Mouse (Mus musculus): ENCODE results near the gene Itgb4. TPM values are rescaled to one million over a fixed set of nuclear protein-coding genes. Genes with fewer than 3 reads are reported as not detected.

Itgb4 gene
- total and polyA plus RNA-seq, 3 experiments, result 0.69 to 0.85 TPM; not detected in 1

DNA sequence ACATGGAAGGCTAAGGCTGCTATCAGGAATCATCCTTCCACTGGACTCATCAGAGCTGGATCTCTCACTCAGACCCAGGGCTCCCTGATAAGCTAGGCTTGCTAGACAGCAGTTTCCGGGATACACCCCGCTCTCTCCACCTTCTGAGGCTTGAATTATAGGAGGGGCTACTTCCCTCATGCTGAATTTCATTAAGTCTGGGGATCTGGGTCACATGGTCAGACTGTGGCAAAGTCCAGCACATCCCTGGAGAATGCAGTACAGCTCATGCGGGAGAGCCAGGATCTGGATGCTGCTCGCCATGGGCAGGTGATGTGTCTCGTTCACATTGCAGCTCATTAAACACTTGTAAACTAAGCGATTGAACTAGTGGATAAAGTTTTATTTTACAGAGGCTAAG lies 3.5 kb upstream of the Itgb4 start:
- no peaks in the 10 kb centered on the region for H3K9me3 ChIP-seq (replicated peaks; ENCODE audit: insufficient read depth, low read length)
- no peak for TF ChIP-seq NELFE (IDR thresholded peaks at IDR 0.05; ENCODE audit: low read depth, low read length)
- TF ChIP-seq GABPA (IDR thresholded peaks at IDR 0.05; ENCODE audit: low read depth, low read length), result no peak
- peak; percentile 46; the same call in 1 of the 2 replicates for TF ChIP-seq USF1 (IDR thresholded peaks at IDR 0.05; ENCODE audit: low read depth, low read length)
- no peak for DNase-seq (ENCODE audit: low read depth, low spot score)
- H3K27ac ChIP-seq (ENCODE audit: control insufficient read depth, low read depth, low read length), result no peak overlapping the region
- H3K79me2 ChIP-seq (ENCODE audit: control insufficient read depth, insufficient read depth, low read length, poor library complexity), result no peaks in the 10 kb centered on the region
- H3K27me3 ChIP-seq (ENCODE audit: control insufficient read depth in 1 of 2, insufficient read depth in 2 of 2, low read length in 2 of 2), result no peaks in the 10 kb centered on the region
- no peak overlapping the region for H3K4me3 ChIP-seq (ENCODE audit: control insufficient read depth in 1 of 2, insufficient read depth in 1 of 2, low read depth in 2 of 2, low read length in 2 of 2)
- H3K4me1 ChIP-seq (ENCODE audit: control insufficient read depth in 1 of 2, insufficient read depth in 2 of 2, low read length in 2 of 2), result peaks cover 0 to 14% of the 10 kb centered on the region in 2 experiments; a peak in 3 of 4 replicates
- no peak overlapping the region for H3K9ac ChIP-seq (ENCODE audit: control insufficient read depth, low read depth, low read length, poor library complexity, severe bottlenecking)
- peaks cover 0 to 10% of the 10 kb centered on the region in 2 experiments; a peak in 2 of 4 replicates for H3K36me3 ChIP-seq (ENCODE audit: control insufficient read depth in 1 of 2, insufficient read depth in 2 of 2, low read length in 2 of 2)

DNA sequence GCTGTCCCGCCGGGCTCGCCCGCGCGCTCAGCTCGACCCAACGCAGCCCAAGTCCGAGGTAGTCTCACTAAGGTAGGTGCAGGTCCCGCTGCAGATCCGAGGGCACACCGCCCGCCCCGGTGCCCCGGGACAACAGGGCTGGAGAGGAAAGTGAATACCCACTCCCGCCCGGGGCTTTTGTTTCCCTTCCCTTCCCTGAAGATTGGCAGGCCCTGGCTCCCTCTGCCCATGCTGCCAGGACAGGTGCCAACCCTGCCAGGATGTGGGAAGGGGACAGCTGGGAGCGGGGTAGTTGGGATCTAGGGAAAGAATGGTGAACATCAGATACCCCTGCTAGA lies 543 bp downstream of the Itgb4 start:
- no peak overlapping the region for H3K4me3 ChIP-seq (ENCODE audit: control insufficient read depth in 1 of 2, insufficient read depth in 1 of 2, low read depth in 2 of 2, low read length in 2 of 2)
- H3K36me3 ChIP-seq (ENCODE audit: control insufficient read depth in 1 of 2, insufficient read depth in 2 of 2, low read length in 2 of 2), result no peaks in the 10 kb centered on the region

DNA sequence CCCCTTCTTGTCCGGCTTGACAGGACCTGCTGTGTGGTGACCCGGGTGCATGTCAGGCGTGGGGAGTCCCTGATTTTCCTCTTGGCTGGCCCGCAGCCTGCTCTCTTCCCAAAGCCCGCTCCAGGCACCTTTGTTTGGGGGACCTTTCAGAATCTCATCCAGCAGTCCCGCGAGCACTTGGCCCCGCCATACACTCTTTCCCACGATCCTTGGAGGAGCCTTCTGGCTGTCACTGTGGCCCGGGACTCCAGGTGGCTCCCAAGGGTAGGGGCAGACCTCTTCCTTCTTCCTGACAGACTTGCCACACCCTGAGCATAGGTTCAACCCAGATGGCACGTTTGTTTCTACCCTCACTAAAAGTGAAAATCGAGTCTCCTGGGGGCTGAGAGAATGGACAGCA lies 1.0 kb downstream of the Itgb4 start:
- DNase-seq (ENCODE audit: low read depth, low spot score), result no peak

More for the DNA sequence above, 543 bp downstream of the Itgb4 start:
- no peak overlapping the region for H3K27ac ChIP-seq (ENCODE audit: control insufficient read depth, low read depth, low read length)
- TF ChIP-seq NELFE (IDR thresholded peaks at IDR 0.05; ENCODE audit: low read depth, low read length) (no peak), UBTF (IDR thresholded peaks at IDR 0.05; ENCODE audit: borderline replicate concordance, insufficient read depth, low read depth, low read length) (no peak)
- no peak for DNase-seq (ENCODE audit: low read depth, low spot score)
- no peak overlapping the region for H3K9ac ChIP-seq (ENCODE audit: control insufficient read depth, low read depth, low read length, poor library complexity, severe bottlenecking)
- no peaks in the 10 kb centered on the region for H3K9me3 ChIP-seq (replicated peaks; ENCODE audit: insufficient read depth, low read length)
- no peaks in the 10 kb centered on the region for H3K27me3 ChIP-seq (ENCODE audit: control insufficient read depth in 1 of 2, insufficient read depth in 2 of 2, low read length in 2 of 2)
- no peaks in the 10 kb centered on the region for H3K4me1 ChIP-seq (ENCODE audit: control insufficient read depth in 1 of 2, insufficient read depth in 2 of 2, low read length in 2 of 2)
- H3K79me2 ChIP-seq (ENCODE audit: control insufficient read depth, insufficient read depth, low read length, poor library complexity), result no peaks in the 10 kb centered on the region

DNA sequence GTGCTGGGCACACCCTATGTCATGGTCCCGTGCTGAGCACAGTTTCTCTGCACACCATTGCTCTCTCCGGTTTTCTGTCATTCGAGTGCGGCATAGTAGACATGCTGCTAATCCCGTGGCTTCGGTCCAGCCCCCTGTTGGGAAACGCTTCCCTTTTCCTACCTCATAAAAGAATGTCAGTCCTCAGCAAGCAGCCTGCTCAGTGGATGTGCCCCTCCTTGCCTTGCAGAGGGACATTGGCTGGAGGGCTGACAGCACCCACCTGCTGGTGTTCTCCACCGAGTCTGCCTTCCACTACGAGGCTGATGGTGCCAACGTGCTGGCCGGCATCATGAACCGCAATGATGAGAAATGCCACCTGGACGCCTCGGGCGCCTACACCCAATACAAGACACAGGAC lies 8.0 kb downstream of the Itgb4 start:
- no peaks in the 10 kb centered on the region; a peak in 1 of 4 replicates for H3K27me3 ChIP-seq (ENCODE audit: control insufficient read depth in 1 of 2, insufficient read depth in 2 of 2, low read length in 2 of 2)
- no peaks in the 10 kb centered on the region; a peak in 1 of 4 replicates for H3K4me1 ChIP-seq (ENCODE audit: control insufficient read depth in 1 of 2, insufficient read depth in 2 of 2, low read length in 2 of 2)
- no peak overlapping the region for H3K4me3 ChIP-seq (ENCODE audit: control insufficient read depth in 1 of 2, insufficient read depth in 1 of 2, low read depth in 2 of 2, low read length in 2 of 2)
- H3K79me2 ChIP-seq (ENCODE audit: control insufficient read depth, insufficient read depth, low read length, poor library complexity), result no peaks in the 10 kb centered on the region
- H3K9ac ChIP-seq (ENCODE audit: control insufficient read depth, low read depth, low read length, poor library complexity, severe bottlenecking), result no peak overlapping the region
- no peak for DNase-seq (ENCODE audit: low read depth, low spot score)
- TF ChIP-seq BHLHE40 (IDR thresholded peaks at IDR 0.05; ENCODE audit: borderline replicate concordance, low read depth, low read length) (no peak), KAT2A (conservative IDR thresholded peaks at IDR 0.05; ENCODE audit: low read depth, low read length) (no peak), CTCF (IDR thresholded peaks at IDR 0.05 in 2 of 3, conservative IDR thresholded peaks at IDR 0.05 in 1 of 3; ENCODE audit: control insufficient read depth in 1 of 3, insufficient read depth in 1 of 3, low read depth in 2 of 3, low read length in 3 of 3, poor library complexity in 1 of 3, severe bottlenecking in 1 of 3) (no peak), USF2 (IDR thresholded peaks at IDR 0.05; ENCODE audit: borderline replicate concordance in 1 of 2, insufficient read depth in 1 of 2, low read depth in 1 of 2, low read length in 2 of 2) (no peak), ETS1 (IDR thresholded peaks at IDR 0.05; ENCODE audit: low read depth, low read length) (no peak), CHD1 (IDR thresholded peaks at IDR 0.05; ENCODE audit: low read depth, low read length) (no peak), E2F4 (IDR thresholded peaks at IDR 0.05; ENCODE audit: borderline replicate concordance, low read depth, low read length) (no peak), MYB (IDR thresholded peaks at IDR 0.05; ENCODE audit: low read depth, low read length) (no peak), NELFE (IDR thresholded peaks at IDR 0.05; ENCODE audit: low read depth, low read length) (no peak), SIN3A (IDR thresholded peaks at IDR 0.05; ENCODE audit: low read length) (no peak), ZNF384 (IDR thresholded peaks at IDR 0.05; ENCODE audit: low read depth, low read length) (no peak), EP300 (IDR thresholded peaks at IDR 0.05; ENCODE audit: low read depth in 1 of 2, low read length in 2 of 2) (no peak), UBTF (IDR thresholded peaks at IDR 0.05; ENCODE audit: borderline replicate concordance, insufficient read depth, low read depth, low read length) (no peak)
- H3K9me3 ChIP-seq (replicated peaks; ENCODE audit: insufficient read depth, low read length), result no peaks in the 10 kb centered on the region
- H3K27ac ChIP-seq (ENCODE audit: control insufficient read depth, low read depth, low read length), result no peak overlapping the region
- no peaks in the 10 kb centered on the region for H3K36me3 ChIP-seq (ENCODE audit: control insufficient read depth in 1 of 2, insufficient read depth in 2 of 2, low read length in 2 of 2)

More for the DNA sequence above, 1.0 kb downstream of the Itgb4 start:
- no peaks in the 10 kb centered on the region for H3K79me2 ChIP-seq (ENCODE audit: control insufficient read depth, insufficient read depth, low read length, poor library complexity)
- no peaks in the 10 kb centered on the region for H3K4me1 ChIP-seq (ENCODE audit: control insufficient read depth in 1 of 2, insufficient read depth in 2 of 2, low read length in 2 of 2)
- no peak overlapping the region for H3K27ac ChIP-seq (ENCODE audit: control insufficient read depth, low read depth, low read length)
- TF ChIP-seq TBP (IDR thresholded peaks at IDR 0.05; ENCODE audit: low read depth, low read length) (no peak), MAZ (IDR thresholded peaks at IDR 0.05; ENCODE audit: low read depth, low read length) (no peak), CHD2 (IDR thresholded peaks at IDR 0.05; ENCODE audit: low read length) (no peak), MYC (IDR thresholded peaks at IDR 0.05; ENCODE audit: low read depth, low read length) (no peak), USF2 (IDR thresholded peaks at IDR 0.05; ENCODE audit: borderline replicate concordance in 1 of 2, insufficient read depth in 1 of 2, low read depth in 1 of 2, low read length in 2 of 2) (no peak)
- H3K4me3 ChIP-seq (ENCODE audit: control insufficient read depth in 1 of 2, insufficient read depth in 1 of 2, low read depth in 2 of 2, low read length in 2 of 2), result no peak overlapping the region
- H3K27me3 ChIP-seq (ENCODE audit: control insufficient read depth in 1 of 2, insufficient read depth in 2 of 2, low read length in 2 of 2), result no peaks in the 10 kb centered on the region
- no peak overlapping the region for H3K9ac ChIP-seq (ENCODE audit: control insufficient read depth, low read depth, low read length, poor library complexity, severe bottlenecking)
- no peaks in the 10 kb centered on the region for H3K9me3 ChIP-seq (replicated peaks; ENCODE audit: insufficient read depth, low read length)
- H3K36me3 ChIP-seq (ENCODE audit: control insufficient read depth in 1 of 2, insufficient read depth in 2 of 2, low read length in 2 of 2), result no peaks in the 10 kb centered on the region

All from MEL (cell line).